Mouse (Mus musculus) thymus, postnatal 0 days (tissue): ENCODE data around the gene Sec14l5. TPM values are rescaled to one million over a fixed set of nuclear protein-coding genes. Genes with fewer than 3 reads are reported as not detected.

ENCODE experiments used
- DNase-seq: peaks from one replicate; pipeline ENCODE4 v3.0.0-alpha.2; 2015; ENCODE audit warnings: low spot score
- polyA plus RNA-seq: library from polyadenylated mRNA; unstranded; fragments of >200 nt; fragmentation: Nextera tagmentation; extraction: Ambion mirVana; gene quantifications from 2 replicates; pipeline ENCODE4 v1.2.1, GENCODE M21; 2015

Gene Sec14l5
- polyA plus RNA-seq, 1 experiment from 2014 or later = 0.42 TPM

DNA sequence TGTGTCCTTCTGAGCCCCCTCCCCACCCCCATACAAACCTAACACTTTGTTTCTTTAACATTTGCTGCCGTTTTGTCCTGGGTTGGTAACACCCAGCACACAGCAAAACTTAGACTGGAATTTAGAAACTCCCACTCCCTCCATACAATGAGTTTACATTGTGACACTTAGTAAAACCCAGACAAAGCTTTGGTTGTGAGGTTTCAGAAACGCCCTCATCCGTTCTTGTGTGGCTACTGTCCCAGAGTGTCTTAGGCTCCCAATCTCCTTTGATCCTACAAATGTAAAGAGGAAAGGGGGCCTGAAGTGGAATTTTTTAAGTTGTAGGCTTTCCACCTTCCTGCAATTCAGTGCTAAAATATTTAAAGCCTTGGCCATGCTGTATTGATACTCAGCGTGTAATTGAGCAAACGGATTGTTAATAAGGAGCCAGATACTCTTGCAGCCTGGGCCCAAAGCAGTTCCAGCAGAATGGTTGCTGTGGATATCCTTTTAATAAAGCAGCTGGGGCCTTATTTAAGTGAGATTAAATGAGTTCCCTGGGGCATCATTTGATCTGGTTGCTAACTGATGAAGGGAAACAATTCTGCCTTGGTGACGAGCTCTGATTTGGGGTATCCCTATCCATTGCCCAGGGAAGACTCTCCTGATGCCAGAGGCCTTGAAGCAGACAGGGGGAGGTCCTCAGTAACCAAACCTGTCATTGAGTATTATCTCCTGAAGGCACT is 6.6 kb downstream of the Sec14l5 start:
- DNase-seq = no peak

GRCm38 (mm10) chr16:5155014-5155413 is 8.1 kb downstream of the Sec14l5 start:
- no peak for DNase-seq

- no peak for DNase-seq
Observed at GRCm38 (mm10) chr16:5156495-5156894, 9.6 kb downstream of the Sec14l5 start.

GRCm38 (mm10) chr16:5157113-5157512 is 10.2 kb downstream of the Sec14l5 start:
- no peak for DNase-seq

DNA sequence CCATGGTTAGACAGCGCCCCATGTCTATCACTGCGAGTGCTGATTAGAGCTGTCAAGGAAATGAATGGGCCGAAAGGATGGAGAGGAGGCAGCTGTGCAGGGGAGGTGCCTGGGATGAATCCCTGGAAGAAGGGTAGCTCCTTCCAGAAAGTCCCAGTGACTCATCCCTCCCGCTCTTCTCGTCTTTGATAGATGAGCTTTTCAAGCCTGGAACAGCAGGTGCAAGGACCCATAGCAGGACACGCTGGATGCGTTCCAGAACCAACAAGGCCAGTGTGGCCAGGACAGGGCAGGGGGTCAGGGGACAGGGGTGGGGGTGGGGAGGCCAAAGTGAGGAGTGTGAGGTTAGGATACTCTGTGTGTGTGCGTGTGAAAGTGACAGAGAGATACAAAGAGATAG is 12.3 kb downstream of the Sec14l5 start:
- no peak for DNase-seq

- no peak for DNase-seq
Observed at GRCm38 (mm10) chr16:5164327-5164726, 17.4 kb downstream of the Sec14l5 start.

GRCm38 (mm10) chr16:5168038-5168437 is 21.1 kb downstream of the Sec14l5 start:
- DNase-seq = no peak

GRCm38 (mm10) chr16:5168829-5169228 is 21.9 kb downstream of the Sec14l5 start:
- no peak for DNase-seq

DNA sequence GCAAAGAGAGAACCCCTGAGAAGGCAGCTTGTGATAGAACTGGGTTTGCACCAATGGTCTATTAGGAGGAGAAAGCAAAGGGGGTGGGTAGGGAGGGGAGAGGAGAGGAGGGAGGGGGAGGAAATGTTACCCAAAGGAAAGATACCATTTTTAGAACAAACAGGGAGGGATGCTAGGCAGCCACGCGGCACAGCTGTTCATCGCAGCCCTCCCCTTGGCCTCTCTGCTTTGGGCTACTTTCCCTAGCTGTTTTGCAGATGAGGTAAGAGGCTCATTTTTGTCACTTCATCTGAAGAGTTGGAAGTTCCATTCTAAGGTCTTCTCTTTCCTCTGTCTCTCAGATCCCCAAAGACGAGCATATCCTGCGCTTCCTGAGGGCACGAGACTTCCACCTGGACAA is 25.7 kb downstream of the Sec14l5 start:
- no peak for DNase-seq

GRCm38 (mm10) chr16:5183310-5183975 is 36.5 kb downstream of the Sec14l5 start:
- DNase-seq = no peak

DNA sequence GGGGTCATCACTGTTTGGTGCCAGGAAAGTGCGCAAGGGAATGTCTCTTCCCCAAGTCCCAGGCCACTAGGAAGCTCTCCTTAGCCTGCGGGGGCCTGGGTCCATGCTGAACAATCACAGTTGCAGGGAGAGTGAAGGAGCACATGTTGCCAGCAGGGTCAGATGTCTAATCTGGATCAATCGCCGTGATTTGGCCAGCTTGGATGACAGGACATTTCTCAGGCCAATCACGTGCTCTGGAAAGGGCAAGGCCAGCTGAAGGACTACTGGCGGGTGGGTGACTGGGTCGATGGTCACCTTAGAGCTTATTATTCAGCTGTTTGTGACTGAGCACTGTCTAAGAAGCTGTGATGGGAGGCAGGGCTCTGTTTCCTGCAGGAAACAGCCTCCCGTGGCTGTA is 37.2 kb downstream of the Sec14l5 start:
- no peak for DNase-seq

GRCm38 (mm10) chr16:5184956-5185355 is 38.0 kb downstream of the Sec14l5 start:
- no peak for DNase-seq

DNA sequence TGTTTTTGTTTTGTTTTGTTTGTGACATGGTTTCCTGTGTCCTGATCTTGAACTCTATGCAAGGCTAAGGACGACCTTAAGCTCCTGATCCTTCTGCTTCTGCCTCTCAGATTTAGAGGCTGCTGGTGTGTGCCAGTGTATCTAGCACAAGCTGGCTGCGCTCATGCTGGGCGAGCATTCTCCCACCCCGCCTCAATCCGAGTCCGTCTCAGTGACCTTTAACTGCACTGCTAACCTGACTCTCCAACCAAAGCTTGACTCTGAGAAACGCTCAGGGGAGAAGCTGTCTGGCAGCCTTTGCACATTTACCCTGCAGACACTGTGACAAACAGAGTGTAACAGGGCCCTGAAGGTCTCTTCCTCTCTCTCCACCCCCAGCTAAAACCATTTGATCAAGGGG is 38.8 kb downstream of the Sec14l5 start:
- DNase-seq = no peak

DNA sequence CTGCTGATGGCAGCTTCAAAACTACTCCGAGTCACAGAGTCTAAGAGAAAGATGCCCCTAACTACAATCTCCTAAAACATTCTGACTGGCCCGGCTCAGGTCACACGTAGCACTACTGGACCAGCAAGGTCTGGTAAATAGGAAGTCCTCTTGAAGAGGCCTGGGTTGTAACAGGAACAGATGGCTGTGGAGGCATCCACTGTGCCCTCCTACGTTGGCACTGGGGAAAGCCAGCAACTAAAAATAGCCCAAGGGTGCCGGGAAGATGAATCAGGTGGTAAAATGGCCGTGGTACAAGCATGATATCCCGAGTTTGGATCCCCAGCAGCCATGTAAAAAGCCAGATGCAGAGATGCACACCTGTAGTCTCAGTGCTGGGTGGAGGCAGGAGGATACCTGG is 39.3 kb downstream of the Sec14l5 start:
- no peak for DNase-seq

- DNase-seq = peak; percentile 53
Observed at GRCm38 (mm10) chr16:5195080-5195479, 48.2 kb downstream of the Sec14l5 start.

- peak; percentile 28 for DNase-seq
Observed at GRCm38 (mm10) chr16:5202681-5203080, 55.8 kb downstream of the Sec14l5 start.

- peak; percentile 31 for DNase-seq
Observed at GRCm38 (mm10) chr16:5203200-5203599, 56.3 kb downstream of the Sec14l5 start.

DNA sequence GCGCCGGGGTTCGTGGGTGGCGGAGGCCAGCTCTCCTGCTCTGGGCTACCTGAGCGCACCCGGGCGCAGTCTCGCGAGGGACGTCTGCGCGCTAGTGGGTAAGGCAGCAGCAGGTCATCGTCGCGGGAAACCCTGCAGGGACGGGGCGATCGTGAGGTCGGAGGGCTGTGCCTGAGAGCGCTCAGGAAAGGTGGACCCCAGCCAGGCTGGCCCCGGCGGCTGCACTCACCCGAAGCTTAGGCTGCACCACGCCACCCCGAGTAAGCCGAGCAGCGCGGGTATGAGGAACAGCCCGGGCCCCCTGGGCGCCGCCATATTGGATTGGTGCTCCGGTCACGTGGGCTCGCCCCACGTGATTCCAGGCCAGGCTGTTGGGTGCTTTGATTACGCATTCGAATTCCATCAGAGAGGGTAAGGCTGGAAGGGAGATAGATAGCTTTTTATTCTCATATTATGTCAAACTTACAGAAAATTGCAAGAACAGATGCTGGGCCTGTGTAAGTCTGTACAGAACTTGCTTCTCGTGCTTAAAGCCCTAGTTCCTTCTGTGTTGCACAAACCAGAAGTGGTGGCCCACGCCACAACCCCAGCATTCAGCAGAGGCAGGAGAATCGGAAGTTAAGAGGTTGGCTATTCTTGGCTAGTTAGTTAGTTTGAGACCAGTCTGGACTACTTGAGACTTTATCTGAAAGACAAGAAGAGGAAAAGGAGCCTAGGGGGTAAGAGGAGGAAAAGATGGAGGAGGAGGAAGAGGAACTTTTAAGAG is 56.9 kb downstream of the Sec14l5 start, which contains the start of gene Nagpa:
TSS of gene Nagpa (minus strand) at position 345 of the 766 bp plus-strand sequence.
- DNase-seq = peak; percentile 83

- no peak for DNase-seq
Observed at GRCm38 (mm10) chr16:5205431-5205970, 58.6 kb downstream of the Sec14l5 start.

- DNase-seq = no peak
Observed at GRCm38 (mm10) chr16:5206051-5206450, 59.1 kb downstream of the Sec14l5 start.

GRCm38 (mm10) chr16:5210365-5210764 is 63.5 kb downstream of the Sec14l5 start:
- DNase-seq = no peak

DNA sequence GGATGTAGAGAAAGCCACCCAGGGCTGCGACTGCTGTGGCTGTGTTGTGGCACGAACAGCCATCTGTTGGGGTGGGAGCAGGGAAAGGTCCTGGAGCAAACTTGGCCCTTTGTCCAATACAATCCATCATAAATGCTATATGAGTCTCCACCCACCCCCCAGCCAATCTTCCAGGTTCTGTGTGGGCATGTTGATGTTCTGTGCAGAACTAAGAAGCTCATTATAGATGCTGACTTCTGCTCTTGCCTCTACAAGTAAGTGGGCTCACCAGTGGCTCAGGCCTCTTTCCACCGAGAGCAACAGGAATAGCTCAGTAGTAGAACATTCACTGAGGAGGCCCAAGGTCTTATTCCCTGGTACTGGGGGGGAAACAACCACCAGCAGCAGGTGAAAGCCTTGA is 65.2 kb downstream of the Sec14l5 start:
- no peak for DNase-seq
